Comparison of ENCODE assay signal across 12 mouse cellular contexts in the genomic region with DNA sequence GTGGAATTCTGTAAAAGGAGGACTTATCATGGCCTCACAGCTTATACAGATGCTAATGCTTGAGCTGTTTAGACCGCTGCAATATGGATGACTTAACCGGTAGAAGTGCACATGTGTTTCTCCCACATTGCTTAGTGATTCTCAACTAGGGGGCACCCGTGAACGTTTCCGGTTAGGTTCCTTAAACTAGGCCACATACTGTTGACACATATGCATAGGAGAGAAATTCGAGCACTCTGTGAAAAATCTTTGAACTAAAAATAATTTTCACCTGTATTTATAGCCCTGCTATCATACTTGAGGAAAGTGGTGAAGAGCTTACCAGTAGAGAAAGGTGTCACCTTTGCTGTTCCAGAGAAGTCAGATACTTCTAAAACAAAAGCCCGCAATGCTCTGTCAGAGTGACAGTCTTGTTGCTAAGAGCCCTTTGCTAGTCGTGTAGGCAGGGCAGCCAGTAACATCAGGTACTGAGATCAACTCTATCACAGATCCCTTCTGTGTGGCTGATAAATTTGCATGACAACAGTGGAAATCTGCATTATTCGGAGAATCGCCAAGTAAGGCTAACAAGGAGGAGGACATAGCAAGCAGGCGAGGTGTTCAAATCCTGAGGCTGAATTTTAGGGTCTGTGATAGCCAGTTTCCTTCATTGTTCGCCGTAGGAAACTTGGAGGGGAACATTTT. TPM values are rescaled to one million over a fixed set of nuclear protein-coding genes. Genes with fewer than 3 reads are reported as not detected.
A peak's percentile ranks its signal among the peaks of the same experiment; 100 is the strongest.
DNase-seq lines count a peak whose midpoint lies in the region; ATAC-seq and TF ChIP-seq lines count a peak whose summit lies in the region.
"Had no signal": no experiment of that assay in that cellular context is flagged by ENCODE, and none has a peak within 500 bp of the region (broad histone marks: within the 10 kb centered on the region; RNA-seq: fewer than 3 reads in every experiment).

No protein-coding gene starts in this region.

- TF ChIP-seq CTCF in hindbrain, postnatal 0 days (IDR thresholded peaks at IDR 0.05; ENCODE audit: low read depth) = no peak; the same call in 1 of the 2 replicates
- TF ChIP-seq CTCF in stomach, postnatal 0 days (IDR thresholded peaks at IDR 0.05; ENCODE audit: low read depth) = peak; percentile 14; the same call in 1 of the 2 replicates

- no peak overlapping the region for H3K9ac ChIP-seq in hindbrain, postnatal 0 days (replicated peaks; ENCODE audit: low read length)
- H3K9ac ChIP-seq in hindbrain, embryonic 16.5 days (ENCODE audit: low read depth, low read length) = no peak overlapping the region
- no peak overlapping the region for H3K9ac ChIP-seq in stomach, postnatal 0 days (ENCODE audit: low read length)
- H3K9ac ChIP-seq: limb, embryonic 13.5 days; lung, embryonic 14.5 days; neural tube, embryonic 13.5 days had no signal

- no peak for TF ChIP-seq EP300 in stomach, postnatal 0 days (optimal IDR thresholded peaks at IDR 0.05)

- no peak overlapping the region for H3K4me2 ChIP-seq in hindbrain, postnatal 0 days (ENCODE audit: low read depth, low read length)
- no peak overlapping the region for H3K4me2 ChIP-seq in hindbrain, embryonic 16.5 days (ENCODE audit: low read length)
- no peak overlapping the region for H3K4me2 ChIP-seq in stomach, postnatal 0 days (replicated peaks; ENCODE audit: low read depth)
- H3K4me2 ChIP-seq: limb, embryonic 13.5 days; lung, embryonic 14.5 days; neural tube, embryonic 13.5 days had no signal

- WGBS in hindbrain, postnatal 0 days = 53% methylated on average over 13 of the region's 13 CpGs
- 50% methylated on average over 13 of the region's 13 CpGs for WGBS in hindbrain, embryonic 16.5 days
- WGBS in stomach, postnatal 0 days = 72% methylated on average over 13 of the region's 13 CpGs

- H3K9me3 ChIP-seq in hindbrain, postnatal 0 days (ENCODE audit: low read length) = no peaks in the 10 kb centered on the region
- H3K9me3 ChIP-seq in hindbrain, embryonic 16.5 days (ENCODE audit: control insufficient read depth, low read length) = no peaks in the 10 kb centered on the region
- H3K9me3 ChIP-seq in stomach, postnatal 0 days (ENCODE audit: control insufficient read depth, low read length) = no peaks in the 10 kb centered on the region
- H3K9me3 ChIP-seq: G1E; limb, embryonic 13.5 days; neural tube, embryonic 13.5 days had no signal

- no peak overlapping the region for H3K27ac ChIP-seq in hindbrain, postnatal 0 days
- H3K27ac ChIP-seq in hindbrain, embryonic 16.5 days (ENCODE audit: low read depth, low read length) = no peak overlapping the region
- no peak overlapping the region for H3K27ac ChIP-seq in stomach, postnatal 0 days (replicated peaks)
- H3K27ac ChIP-seq: limb, embryonic 13.5 days; neural tube, embryonic 13.5 days had no signal

- no peak overlapping the region for H3K4me3 ChIP-seq in hindbrain, postnatal 0 days (ENCODE audit: low read length)
- H3K4me3 ChIP-seq in hindbrain, embryonic 16.5 days (ENCODE audit: low read length) = no peak overlapping the region
- no peak overlapping the region for H3K4me3 ChIP-seq in stomach, postnatal 0 days (ENCODE audit: low read depth, low read length)
- H3K4me3 ChIP-seq: limb, embryonic 13.5 days; neural tube, embryonic 13.5 days had no signal

- no peaks in the 10 kb centered on the region for H3K36me3 ChIP-seq in hindbrain, postnatal 0 days (ENCODE audit: insufficient read depth, low read length)
- no peaks in the 10 kb centered on the region for H3K36me3 ChIP-seq in hindbrain, embryonic 16.5 days (ENCODE audit: control insufficient read depth, insufficient read depth, low read length)
- H3K36me3 ChIP-seq in stomach, postnatal 0 days (ENCODE audit: control insufficient read depth, insufficient read depth, low read length) = no peaks in the 10 kb centered on the region
- H3K36me3 ChIP-seq: G1E; limb, embryonic 13.5 days; neural tube, embryonic 13.5 days had no signal

- H3K27me3 ChIP-seq in hindbrain, postnatal 0 days (ENCODE audit: insufficient read depth, low read length) = no peaks in the 10 kb centered on the region
- no peaks in the 10 kb centered on the region for H3K27me3 ChIP-seq in hindbrain, embryonic 16.5 days (replicated peaks; ENCODE audit: control insufficient read depth, insufficient read depth, low read length)
- no peaks in the 10 kb centered on the region for H3K27me3 ChIP-seq in stomach, postnatal 0 days (ENCODE audit: control insufficient read depth, insufficient read depth, low read length)
- H3K27me3 ChIP-seq: neural tube, embryonic 13.5 days had no signal

- H3K4me1 ChIP-seq in hindbrain, postnatal 0 days (ENCODE audit: insufficient read depth, low read length) = peaks cover 11% of the 10 kb centered on the region
- peaks cover 9% of the 10 kb centered on the region for H3K4me1 ChIP-seq in hindbrain, embryonic 16.5 days (ENCODE audit: control insufficient read depth, insufficient read depth, low read depth, low read length)
- H3K4me1 ChIP-seq in stomach, postnatal 0 days (replicated peaks; ENCODE audit: control insufficient read depth, insufficient read depth) = 0 out of 2 replicates have a peak, but pooled peaks cover 3% of the 10 kb centered on the region

- peak; percentile 12 for DNase-seq in hindbrain, postnatal 0 days (ENCODE audit: low spot score)
- peak; percentile 91 for DNase-seq in R1 (ENCODE audit: low read depth, low spot score)
- DNase-seq in stomach, postnatal 0 days (ENCODE audit: low spot score) = no peak
- DNase-seq in kidney, postnatal 10 days = no peak
- DNase-seq in kidney, postnatal 36 days = no peak
- DNase-seq: lung, embryonic 14.5 days had no signal

- no peak for ATAC-seq in hindbrain, postnatal 0 days
- no peak for ATAC-seq in hindbrain, embryonic 16.5 days
- ATAC-seq in CD4-positive, CD25-positive, alpha-beta regulatory T cell, adult 4 months = peak; percentile 27
- no peak for ATAC-seq in stomach, postnatal 0 days (ENCODE audit: low FRiP score, low TSS enrichment)
- ATAC-seq: intestine, embryonic 16.5 days had no signal

RNA-seq across cellular contexts. Expression of a gene that starts 50.6 kb away (rescaled TPM):
- total RNA-seq in hindbrain, postnatal 0 days (2014; rRNA removed) = 43.5 and 45.8 TPM in 2 replicates
- polyA plus RNA-seq in hindbrain, postnatal 0 days (2015; fragmentation: Nextera tagmentation; extraction: Ambion mirVana) = 11.8 and 13.6 TPM in 2 replicates
- polyA plus RNA-seq in hindbrain, embryonic 16.5 days (2015; fragmentation: Nextera tagmentation; extraction: Ambion mirVana) = 10.6 and 12.5 TPM in 2 replicates
- 10 to 100 TPM; 20.2 to 20.7 TPM for polyA plus RNA-seq in CD4-positive, CD25-positive, alpha-beta regulatory T cell, adult 4 months (2017; shearing (Covaris generic))
- polyA plus RNA-seq in stomach, postnatal 0 days (2015; fragmentation: Nextera tagmentation; extraction: Ambion mirVana) = 2.9 and 3.1 TPM in 2 replicates
- polyA plus RNA-seq: G1E had no signal

Comparison
In these comparisons a context has a peak if more than half of its experiments do, and no peak if none do; other contexts are left out.
1. DNase-seq: peak in hindbrain, postnatal 0 days (single experiment) and R1 (single experiment); none in stomach, postnatal 0 days (single experiment), kidney, postnatal 10 days (single experiment) and kidney, postnatal 36 days (0 of 2).